Mouse (Mus musculus) fibroblast of lung, adult 2 months (primary cell): ENCODE data around the gene Oas1e.
A peak's percentile ranks its signal among the peaks of the same experiment; 100 is the strongest.
"Not testable (repeated sequence)": the region's sequence is repeated elsewhere in the genome, so short reads cannot be mapped to it uniquely, and the experiment has no call there.

Source experiments
- DNase-seq: peaks from one replicate; pipeline ENCODE4 v3.0.0-alpha.2; 2011; ENCODE audit warnings: low read depth

Oas1e gene

GRCm38 (mm10) chr5:120795480-120796034 lies at the start of gene Oas1e:
Gene Oas1e, minus strand, starts transcription at chr5:120795530.
- DNase-seq: not testable (repeated sequence)

- peak; percentile 69 for DNase-seq
Observed at GRCm38 (mm10) chr5:120844713-120845112, 49.4 kb upstream of the Oas1e start.

- DNase-seq: no peak
Observed at GRCm38 (mm10) chr5:120836731-120837585, 41.6 kb upstream of the Oas1e start.

GRCm38 (mm10) chr5:120833335-120834280 lies 38.3 kb upstream of the Oas1e start:
- no peak for DNase-seq

DNA sequence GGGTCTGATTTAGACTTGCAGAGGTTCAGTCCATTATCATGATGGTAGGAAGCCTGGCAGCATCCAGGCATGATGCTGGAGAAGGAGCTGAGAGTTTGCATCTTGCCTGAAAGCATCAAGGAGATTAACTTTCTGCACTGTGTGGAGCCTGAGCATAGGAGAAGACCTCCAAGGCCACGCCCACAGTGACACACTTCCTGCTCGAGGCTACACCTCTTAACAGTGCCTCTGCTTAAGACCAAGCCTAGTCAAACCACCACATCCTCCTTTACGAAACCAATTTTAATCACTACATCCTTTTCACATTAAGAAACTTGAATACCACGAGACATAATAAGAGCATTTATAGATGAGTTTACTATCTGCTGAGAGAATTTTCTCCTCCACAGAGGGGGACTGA lies 35.7 kb upstream of the Oas1e start:
- no peak for DNase-seq

DNA sequence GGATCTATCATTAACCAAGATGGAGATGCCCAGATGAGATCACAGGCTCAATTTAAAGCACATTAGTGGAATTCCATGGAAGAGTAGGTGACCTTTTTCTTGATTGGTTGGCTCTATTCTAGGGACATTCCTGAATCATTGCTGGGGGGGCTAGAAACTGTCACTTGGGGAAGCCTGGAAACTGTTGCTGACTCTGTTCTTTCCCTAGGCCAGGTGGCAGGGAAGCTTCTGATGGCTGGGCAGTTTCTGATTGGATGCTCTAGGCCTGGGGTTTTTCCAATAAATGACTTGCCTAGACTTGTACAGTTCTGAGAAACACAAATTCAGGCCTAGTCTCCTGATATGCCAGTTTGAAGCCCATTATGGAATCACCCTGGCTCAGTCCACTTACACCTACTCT lies 23.7 kb upstream of the Oas1e start:
- no peak for DNase-seq

DNA sequence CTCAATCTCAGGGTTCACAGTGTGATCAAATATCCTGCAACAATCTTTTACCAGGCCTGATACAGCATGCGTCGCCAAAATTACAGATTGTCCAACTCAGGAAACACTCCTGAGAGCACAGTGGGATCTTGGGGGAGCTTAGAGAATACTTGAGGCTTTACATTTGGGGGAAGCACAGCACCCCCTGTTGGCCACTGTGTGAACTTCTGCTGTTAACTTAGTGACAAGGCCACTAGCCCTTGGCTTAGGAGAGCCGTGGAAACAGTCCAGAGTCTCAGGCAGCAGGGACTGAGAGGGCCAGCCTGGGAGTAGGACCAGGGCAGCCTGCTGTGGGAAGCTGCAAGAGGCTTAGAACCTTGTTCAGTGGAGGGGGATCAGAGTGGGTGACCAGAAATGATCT lies 20.6 kb upstream of the Oas1e start:
- DNase-seq: no peak

GRCm38 (mm10) chr5:120813023-120813422 lies 17.7 kb upstream of the Oas1e start:
- DNase-seq: no peak

DNA sequence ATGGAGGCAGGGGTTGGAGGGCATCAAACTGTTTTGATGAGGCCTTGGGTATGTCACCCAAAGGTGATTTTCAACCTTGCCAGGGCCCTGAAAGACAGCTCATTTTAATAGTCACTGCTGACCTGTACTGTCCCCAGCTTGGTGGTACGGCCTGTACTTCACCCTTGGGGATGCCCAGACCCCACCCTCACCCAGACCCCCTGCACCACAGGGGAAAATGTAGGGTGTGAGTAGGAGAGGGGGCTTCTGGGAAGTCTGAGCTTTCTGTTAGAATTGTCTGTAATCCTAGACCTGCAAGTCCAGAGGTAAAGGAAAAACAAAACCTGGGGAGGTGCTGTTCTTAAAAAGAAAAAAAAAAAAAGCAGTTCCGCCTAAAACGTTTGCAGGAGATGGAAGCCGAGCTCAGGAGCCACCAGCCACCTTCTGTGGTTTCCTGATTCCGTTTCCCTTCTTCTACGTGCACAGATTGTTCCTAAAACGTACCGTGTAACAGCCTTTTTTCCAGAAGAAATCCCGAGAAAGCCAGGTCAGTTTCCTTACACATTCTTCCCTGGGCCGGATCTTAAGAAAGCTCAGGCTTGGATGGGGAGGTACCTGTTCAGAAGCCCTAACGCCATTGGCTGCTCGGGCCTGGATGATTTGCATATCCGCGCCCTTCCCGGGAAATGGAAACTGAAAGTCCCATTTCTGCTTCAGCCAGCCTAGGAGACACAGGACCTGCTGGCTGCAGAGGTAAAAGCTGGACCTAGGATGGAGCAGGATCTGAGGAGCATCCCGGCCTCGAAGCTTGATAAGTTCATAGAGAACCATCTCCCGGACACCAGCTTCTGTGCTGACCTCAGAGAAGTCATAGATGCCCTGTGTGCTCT lies 16.9 kb upstream of the Oas1e start, which contains the start of gene Oas1c:
Gene Oas1c, minus strand, starts transcription at position 564 of the 869 bp plus-strand sequence.
- DNase-seq: peak; percentile 86

- DNase-seq: no peak
Observed at GRCm38 (mm10) chr5:120809171-120809570, 13.8 kb upstream of the Oas1e start.

GRCm38 (mm10) chr5:120806458-120806857 lies 11.1 kb upstream of the Oas1e start:
- peak; percentile 30 for DNase-seq

- DNase-seq: peak; percentile 70
Observed at GRCm38 (mm10) chr5:120803596-120803995, 8.3 kb upstream of the Oas1e start.

DNA sequence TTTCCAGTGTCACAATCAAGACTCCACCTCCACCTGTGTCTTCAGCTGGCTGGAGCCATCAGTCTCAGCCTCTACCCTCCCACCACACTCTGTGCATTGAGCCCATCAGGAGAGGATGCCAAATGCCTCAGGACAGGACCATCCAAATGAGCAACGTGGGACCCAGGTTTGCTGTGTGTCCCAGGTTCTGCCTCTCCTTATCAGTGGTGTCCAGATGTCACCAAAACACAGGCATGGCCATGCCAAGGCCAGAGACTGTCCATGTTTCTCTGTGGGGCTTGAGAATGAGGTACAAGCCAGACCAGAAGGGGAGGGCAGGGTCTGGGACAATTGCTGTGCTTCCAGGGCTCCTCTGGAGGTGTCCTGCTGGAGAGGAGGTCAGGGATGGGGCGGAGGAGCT lies 3.6 kb upstream of the Oas1e start:
- DNase-seq: not testable (repeated sequence)

GRCm38 (mm10) chr5:120798147-120798546 lies 2.8 kb upstream of the Oas1e start:
- DNase-seq: not testable (repeated sequence)

DNA sequence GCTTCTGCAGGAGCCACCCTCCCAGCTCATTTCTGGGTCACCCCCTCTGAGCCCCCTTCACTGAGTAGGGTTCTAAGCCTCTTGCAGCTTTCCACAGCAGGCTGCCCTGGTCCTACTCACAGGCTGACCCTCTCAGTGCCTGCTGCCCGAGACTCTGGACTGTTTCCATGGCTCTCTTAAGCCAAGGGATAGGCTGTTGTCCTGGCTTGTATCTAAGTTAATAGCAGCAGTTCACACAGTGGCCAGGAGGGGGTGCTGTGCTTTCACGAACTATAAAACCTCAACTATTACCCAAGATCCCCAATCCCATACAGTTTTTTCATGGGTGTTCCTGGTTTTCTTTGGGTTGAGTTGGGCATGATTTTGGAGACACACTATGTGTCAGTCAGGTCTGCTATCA lies 2.3 kb downstream of the Oas1e start:
- no peak for DNase-seq

DNA sequence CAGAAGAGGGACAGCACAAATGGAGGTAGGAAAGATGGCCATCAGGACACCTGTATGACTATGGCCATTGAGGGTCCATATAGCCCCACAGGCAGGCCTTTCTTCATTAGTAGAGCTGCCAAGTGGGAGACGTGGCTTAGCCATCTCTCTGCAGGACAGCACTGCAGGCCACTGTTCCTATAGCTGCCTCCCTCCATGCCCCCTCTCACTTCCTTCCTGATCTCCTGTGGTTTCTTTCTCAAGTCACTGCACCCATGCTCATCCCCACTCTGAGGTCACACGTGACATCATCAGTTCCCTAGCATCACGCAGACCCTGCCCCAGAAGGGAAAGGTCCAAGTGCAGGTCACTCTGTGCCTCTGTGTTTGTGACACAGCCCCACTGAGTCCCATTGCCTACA lies 8.3 kb downstream of the Oas1e start:
- DNase-seq: no peak

GRCm38 (mm10) chr5:120782446-120782845 lies 12.9 kb downstream of the Oas1e start:
- DNase-seq: no peak

GRCm38 (mm10) chr5:120781646-120782045 lies 13.7 kb downstream of the Oas1e start:
- no peak for DNase-seq

- no peak for DNase-seq
Observed at GRCm38 (mm10) chr5:120779922-120780321, 15.4 kb downstream of the Oas1e start.

GRCm38 (mm10) chr5:120778941-120779340 lies 16.4 kb downstream of the Oas1e start:
- DNase-seq: no peak

GRCm38 (mm10) chr5:120777478-120777877 lies 17.9 kb downstream of the Oas1e start, which contains the start of gene Oas3:
Gene Oas3, minus strand, starts transcription at chr5:120777661.
- DNase-seq: no peak
